Mouse (Mus musculus) G1E (cell line): Measurements from ENCODE around the gene Igsf11. TPM values are rescaled to one million over a fixed set of nuclear protein-coding genes. Genes with fewer than 3 reads are reported as not detected.

Experiments
- ATAC-seq: 2 replicates; pipeline ENCODE4 v1.8.0; 2016; ENCODE audit warnings: mild to moderate bottlenecking; ENCODE audit not compliant: insufficient number of reproducible peaks, poor library complexity, low FRiP score, severe bottlenecking; ENCODE audit errors: extremely low read depth
- DNase-seq: peaks from one replicate; pipeline ENCODE4 v3.0.0; 2012; ENCODE audit warnings: low spot score
- H3K27me3 ChIP-seq: 2 replicates; pipeline ENCODE4 v1.6.1; 2012; ENCODE audit warnings: mild to moderate bottlenecking, low read length, inconsistent platforms; ENCODE audit not compliant: insufficient read depth
- H3K36me3 ChIP-seq: replicated peaks from 2 replicates; pipeline ENCODE3; 2012; ENCODE audit warnings: mild to moderate bottlenecking, inconsistent platforms
- H3K4me1 ChIP-seq: 2 replicates; pipeline ENCODE4 v1.6.1; 2012; ENCODE audit warnings: low read depth, low read length, inconsistent platforms, mixed read lengths; ENCODE audit not compliant: insufficient read depth
- H3K4me3 ChIP-seq: 2 replicates; pipeline ENCODE4 v1.5.1; 2012; ENCODE audit warnings: low read depth, mild to moderate bottlenecking, inconsistent platforms, low read length, moderate library complexity, mixed read lengths
- H3K9me3 ChIP-seq: replicated peaks from 2 replicates; pipeline ENCODE4 v1.6.1; 2012; ENCODE audit warnings: inconsistent platforms
- CTCF ChIP-seq: IDR thresholded peaks from 2 replicates; pipeline ENCODE4 v1.5.1; 2012; ENCODE audit warnings: low read depth, low read length, inconsistent platforms, mixed read lengths
- GATA1 ChIP-seq: IDR thresholded peaks from 2 replicates; pipeline ENCODE4 v1.6.1; 2012; ENCODE audit warnings: borderline replicate concordance, low read length, inconsistent platforms, mixed read lengths
- GATA2 ChIP-seq: IDR thresholded peaks from 2 replicates; pipeline ENCODE4 v1.6.1; 2012; ENCODE audit warnings: low read depth, low read length, inconsistent platforms, borderline replicate concordance
- POLR2AphosphoS5 ChIP-seq: IDR thresholded peaks from 2 replicates; pipeline ENCODE4 v1.6.1; 2012; ENCODE audit warnings: low read depth, low read length, inconsistent platforms; ENCODE audit not compliant: insufficient replicate concordance
- TAL1 ChIP-seq: conservative IDR thresholded peaks from 2 replicates; pipeline ENCODE4 v1.6.1; 2012; ENCODE audit warnings: low read depth, low read length, inconsistent platforms, mixed read lengths
- polyA plus RNA-seq: library from polyadenylated mRNA; stranded (reverse); fragments of >175 nt; gene quantifications from 2 replicates; pipeline ENCODE4 v1.2.3, GENCODE M21; 2012
- total RNA-seq, 2 experiments: library from RNA; stranded (forward) in 1 of 2; stranded (reverse) in 1 of 2; fragments of 200-1000 nt in 1 of 2; fragments of >200 nt in 1 of 2; fragmentation: Nextera tagmentation in 1 of 2; gene quantifications; 2 replicates each; pipeline ENCODE4 v1.2.3; 2014 to 2017

Igsf11 gene
- total and polyA plus RNA-seq, 3 experiments, result 0.05 TPM; not detected in 2

DNA sequence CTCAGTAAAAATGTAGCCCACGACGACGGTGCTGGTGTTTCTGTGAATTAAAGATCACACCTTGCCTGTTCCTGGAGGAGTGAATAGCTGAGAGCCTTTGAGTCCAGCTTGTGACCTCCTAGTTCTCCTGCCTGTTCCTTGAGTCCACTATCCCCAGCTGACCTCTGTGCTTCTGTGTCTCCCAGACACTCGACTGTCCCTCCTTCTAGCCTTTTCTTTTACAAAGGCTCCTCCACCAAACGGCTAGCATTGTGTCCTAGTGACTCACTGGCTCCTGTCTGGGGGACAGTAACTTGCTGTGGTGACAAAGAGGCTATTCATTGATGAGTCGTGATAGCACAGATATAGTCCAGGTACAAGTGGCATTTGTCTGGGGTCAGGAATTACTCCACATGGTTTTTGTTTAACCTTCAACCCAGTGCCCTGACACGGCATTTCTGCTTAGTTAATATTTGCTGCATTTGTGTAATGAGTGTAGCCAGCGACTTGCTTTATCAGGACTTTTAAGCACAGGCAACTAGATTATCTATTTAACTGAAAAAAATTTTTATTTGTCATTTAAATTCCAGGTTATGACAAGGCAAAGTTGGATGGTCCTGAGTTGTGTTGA, 6.5 kb downstream of the Igsf11 start:
- no peaks in the 10 kb centered on the region for H3K27me3 ChIP-seq
- H3K9me3 ChIP-seq, result peaks cover 9% of the 10 kb centered on the region
- H3K4me1 ChIP-seq, result no peaks in the 10 kb centered on the region
- DNase-seq (no peak), ATAC-seq (no peak)
- no peak overlapping the region for H3K4me3 ChIP-seq
- no peaks in the 10 kb centered on the region for H3K36me3 ChIP-seq
- TF ChIP-seq TAL1 (no peak), POLR2AphosphoS5 (no peak), GATA1 (no peak), CTCF (no peak), GATA2 (no peak)

DNA sequence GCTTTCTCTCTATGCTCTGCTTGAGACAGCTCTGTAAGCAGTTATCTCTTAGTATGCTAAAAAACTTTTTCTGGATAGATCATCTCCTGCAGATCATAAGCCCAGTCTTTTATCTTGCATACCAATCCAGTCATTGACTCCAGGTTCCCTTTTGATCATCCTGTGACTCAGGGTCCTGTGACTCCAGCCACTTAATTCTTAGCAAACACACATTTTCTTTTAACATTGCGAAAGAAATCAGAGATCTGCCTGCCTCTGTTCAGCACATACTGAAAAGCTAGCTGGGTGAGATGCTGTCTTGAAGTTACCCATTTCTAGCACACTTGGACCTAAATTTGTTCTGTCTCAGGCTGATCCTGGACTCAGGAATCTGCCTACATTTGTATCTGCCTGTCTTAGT, 7.6 kb downstream of the Igsf11 start:
- no peak for ATAC-seq
- H3K9me3 ChIP-seq, result peaks cover 9% of the 10 kb centered on the region
- H3K36me3 ChIP-seq, result no peaks in the 10 kb centered on the region

DNA sequence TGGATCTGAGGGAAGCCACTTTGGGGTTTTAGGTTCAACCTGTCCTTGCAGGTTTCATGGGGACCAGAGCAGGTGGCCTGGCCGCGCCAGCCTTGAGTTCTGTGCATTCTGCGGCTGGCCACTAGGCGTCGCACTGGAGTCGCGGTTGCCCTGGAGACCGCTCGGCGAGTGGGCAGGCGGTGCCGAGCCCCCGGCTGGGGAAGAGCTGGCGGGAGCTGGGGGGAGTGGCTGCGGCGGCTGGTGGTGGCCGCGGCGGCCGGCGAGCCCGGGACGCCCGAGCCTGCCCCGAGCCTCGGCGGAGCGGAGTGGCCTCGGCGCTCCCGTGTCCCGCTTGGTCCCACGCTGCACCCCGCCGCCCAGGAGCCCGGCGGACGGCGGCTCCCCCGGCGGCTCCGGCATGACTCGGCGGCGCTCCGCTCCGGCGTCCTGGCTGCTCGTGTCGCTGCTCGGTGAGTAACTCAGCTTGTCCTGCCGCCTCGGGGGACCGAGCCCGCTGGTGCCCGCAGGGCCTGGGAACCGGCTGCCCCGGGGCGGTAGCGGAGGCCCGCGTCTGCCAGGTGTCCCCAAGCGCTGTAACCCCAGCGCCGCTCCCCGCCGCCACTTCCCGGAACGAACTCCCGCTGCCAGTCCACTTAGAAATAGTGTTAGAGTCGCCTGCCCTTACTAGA, 9.8 kb downstream of the Igsf11 start:
- H3K9me3 ChIP-seq, result peaks cover 20% of the 10 kb centered on the region
- ATAC-seq, result no peak
- TF ChIP-seq POLR2AphosphoS5, result no peak

More for the DNA sequence above, 7.6 kb downstream of the Igsf11 start:
- no peaks in the 10 kb centered on the region for H3K27me3 ChIP-seq
- H3K4me3 ChIP-seq, result no peak overlapping the region
- TF ChIP-seq GATA1 (no peak), CTCF (no peak)
- no peak for DNase-seq
- no peaks in the 10 kb centered on the region for H3K4me1 ChIP-seq

DNA sequence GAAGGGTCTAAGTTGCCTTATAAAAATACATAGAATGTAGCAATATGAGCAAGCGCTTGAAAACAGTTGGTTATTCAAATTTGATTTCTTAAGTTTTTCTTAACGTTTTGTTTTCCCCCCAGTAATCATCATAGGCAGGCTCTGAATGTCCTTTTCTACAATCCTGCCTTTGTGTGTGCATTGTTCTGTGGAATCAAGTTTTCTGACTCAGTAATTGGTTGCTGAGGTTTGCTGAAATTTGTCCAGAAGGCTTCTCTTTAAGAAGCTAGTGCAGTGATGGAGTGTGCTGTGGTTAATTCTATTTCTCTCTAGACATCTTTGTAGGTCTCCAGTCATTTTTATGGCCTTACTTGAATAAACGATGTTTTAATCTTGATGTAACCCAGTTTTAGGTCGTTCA, 10.5 kb downstream of the Igsf11 start:
- DNase-seq (no peak), ATAC-seq (no peak)
- no peak overlapping the region for H3K4me3 ChIP-seq
- no peaks in the 10 kb centered on the region for H3K27me3 ChIP-seq
- TF ChIP-seq GATA1, result no peak
- no peak for TF ChIP-seq GATA2
- H3K4me1 ChIP-seq, result no peaks in the 10 kb centered on the region
- H3K9me3 ChIP-seq, result peaks cover 20% of the 10 kb centered on the region
- no peaks in the 10 kb centered on the region for H3K36me3 ChIP-seq

More for the DNA sequence above, 9.8 kb downstream of the Igsf11 start:
- Histone ChIP-seq H3K4me3 (no peak overlapping the region), H3K36me3 (no peaks in the 10 kb centered on the region), H3K27me3 (no peaks in the 10 kb centered on the region), H3K4me1 (no peaks in the 10 kb centered on the region)
- DNase-seq, result no peak

DNA sequence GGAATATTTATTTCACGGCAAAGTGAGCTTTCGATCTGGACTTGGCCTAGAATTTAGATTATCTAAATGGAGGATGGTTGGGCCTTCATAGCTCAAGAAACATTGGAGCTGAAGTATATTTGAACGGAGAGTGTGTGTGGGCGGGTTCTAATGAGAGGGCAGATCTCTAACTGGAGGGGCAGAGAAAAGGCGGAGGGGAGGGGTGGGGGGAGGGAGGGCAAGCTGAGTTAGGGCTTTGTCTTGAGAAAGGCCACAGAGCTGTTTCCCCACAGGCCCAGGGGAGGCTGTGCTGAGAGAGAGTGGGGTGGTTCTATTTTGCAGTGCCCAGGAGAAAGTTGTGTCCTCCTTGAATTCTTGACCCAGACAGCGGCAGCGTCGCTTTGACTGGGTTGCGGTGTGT, 11.7 kb downstream of the Igsf11 start:
- Histone ChIP-seq H3K27me3 (no peaks in the 10 kb centered on the region), H3K36me3 (no peaks in the 10 kb centered on the region), H3K4me1 (no peaks in the 10 kb centered on the region), H3K9me3 (peaks cover 24% of the 10 kb centered on the region), H3K4me3 (no peak overlapping the region)
- ATAC-seq (no peak), DNase-seq (no peak)
- TF ChIP-seq CTCF (no peak), POLR2AphosphoS5 (no peak), TAL1 (no peak), GATA1 (no peak), GATA2 (no peak)

DNA sequence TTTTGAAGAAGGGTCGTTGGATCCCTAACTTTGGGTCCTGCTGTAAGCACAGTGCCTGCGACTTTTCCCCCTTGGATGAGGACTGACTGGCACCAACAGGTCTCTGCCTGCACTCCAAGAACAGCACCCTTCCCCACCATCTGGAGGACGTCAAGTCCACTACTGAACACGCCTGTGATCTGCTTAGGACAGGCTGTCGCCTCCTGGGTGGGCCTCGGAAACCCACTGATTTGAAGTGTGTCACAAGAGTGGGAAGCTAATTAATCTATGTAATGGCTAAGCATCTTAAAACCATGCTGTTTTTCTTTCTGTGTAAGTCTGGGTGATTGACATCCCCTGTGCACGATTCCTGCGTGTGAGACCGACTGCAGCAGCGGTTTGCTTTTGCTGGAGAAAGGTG, 13.4 kb downstream of the Igsf11 start:
- H3K4me3 ChIP-seq, result no peak overlapping the region
- peaks cover 22% of the 10 kb centered on the region for H3K9me3 ChIP-seq
- H3K27me3 ChIP-seq, result no peaks in the 10 kb centered on the region
- TF ChIP-seq POLR2AphosphoS5, result no peak
- no peak for TF ChIP-seq GATA1
- no peak for TF ChIP-seq GATA2
- TF ChIP-seq CTCF, result no peak
- TF ChIP-seq TAL1, result no peak
- no peaks in the 10 kb centered on the region for H3K4me1 ChIP-seq
- ATAC-seq (no peak), DNase-seq (no peak)
- no peaks in the 10 kb centered on the region for H3K36me3 ChIP-seq

DNA sequence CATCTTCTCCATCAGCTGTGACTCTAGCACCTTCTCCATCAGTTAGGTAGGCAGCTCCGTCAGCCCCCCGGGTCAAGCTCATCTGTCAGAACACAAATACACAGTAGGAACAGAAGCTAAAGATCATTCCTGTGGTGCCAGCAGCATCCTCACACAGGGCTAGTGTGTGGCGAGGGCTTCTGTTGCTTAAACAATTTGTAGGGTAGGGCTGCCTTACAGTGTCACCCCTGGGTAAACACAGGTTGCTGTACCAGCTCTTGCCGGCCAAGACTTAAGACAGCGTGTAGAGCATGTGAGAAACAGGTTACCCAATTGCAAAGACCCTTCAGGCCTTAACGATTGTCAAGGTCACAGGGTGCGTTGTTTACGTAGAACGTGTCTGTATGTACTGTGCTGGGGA, 15.8 kb downstream of the Igsf11 start:
- DNase-seq (no peak), ATAC-seq (no peak)
- Histone ChIP-seq H3K27me3 (no peaks in the 10 kb centered on the region), H3K36me3 (no peaks in the 10 kb centered on the region), H3K9me3 (peaks cover 15% of the 10 kb centered on the region), H3K4me1 (no peaks in the 10 kb centered on the region), H3K4me3 (no peak overlapping the region)
- TF ChIP-seq GATA2, result no peak
- TF ChIP-seq TAL1, result no peak
- no peak for TF ChIP-seq POLR2AphosphoS5
- no peak for TF ChIP-seq CTCF
- TF ChIP-seq GATA1, result no peak
